Mouse (Mus musculus) cortical plate, adult 2 months (tissue): ENCODE measurements around the gene Ryr3.

Experiments used
- CTCF ChIP-seq: fragments of 200-500 bp; IDR thresholded peaks from 2 replicates; pipeline ENCODE4 v1.5.1; 2011; ENCODE audit warnings: mild to moderate bottlenecking, control low read depth, low read length; ENCODE audit not compliant: insufficient read depth; ENCODE audit errors: extremely low read depth
- POLR2A ChIP-seq: fragments of 200-500 bp; IDR thresholded peaks from 2 replicates; pipeline ENCODE4 v1.6.1; 2011; ENCODE audit warnings: mild to moderate bottlenecking, low read length, control low read depth; ENCODE audit not compliant: insufficient read depth; ENCODE audit errors: extremely low read depth

- TF ChIP-seq CTCF: no peak
- no peak for TF ChIP-seq POLR2A
Observed at GRCm38 (mm10) chr2:112593322-112593721, 623.6 kb downstream of the Ryr3 start.
